Mouse (Mus musculus) limb, embryonic 12.5 days (tissue): ENCODE data around the gene Tmem39a. TPM values are rescaled to one million over a fixed set of nuclear protein-coding genes. Genes with fewer than 3 reads are reported as not detected.

Experiments
- ATAC-seq: fragments of 200-750 bp; cut with Nextera tagmentation; 2 replicates; pipeline ENCODE4 v1.8.0; 2017; ENCODE audit warnings: low read depth, moderate TSS enrichment; ENCODE audit not compliant: insufficient number of reproducible peaks, insufficient read depth, low FRiP score, low TSS enrichment
- H3K27ac ChIP-seq: fragments of 300-500 bp; sonication (generic); 2 replicates; pipeline ENCODE4 v1.5.1; 2016; ENCODE audit warnings: mild to moderate bottlenecking, moderate library complexity
- H3K27me3 ChIP-seq: fragments of 300-500 bp; sonication (generic); 2 replicates; pipeline ENCODE4 v1.6.1; 2016; ENCODE audit warnings: mild to moderate bottlenecking, moderate library complexity
- H3K36me3 ChIP-seq: fragments of 300-500 bp; sonication (generic); 2 replicates; pipeline ENCODE4 v1.6.1; 2016; ENCODE audit warnings: mild to moderate bottlenecking, moderate library complexity
- H3K4me1 ChIP-seq: fragments of 300-500 bp; sonication (generic); replicated peaks from 2 replicates; pipeline ENCODE4 v1.6.1; 2016
- H3K4me2 ChIP-seq: fragments of 300-500 bp; sonication (generic); 2 replicates; pipeline ENCODE4 v1.6.1; 2016; ENCODE audit warnings: mild to moderate bottlenecking, moderate library complexity
- H3K4me3 ChIP-seq: fragments of 300-500 bp; sonication (generic); replicated peaks from 2 replicates; pipeline ENCODE4 v1.5.1; 2016; ENCODE audit warnings: mild to moderate bottlenecking
- H3K9ac ChIP-seq: fragments of 300-500 bp; sonication (generic); replicated peaks from 2 replicates; pipeline ENCODE4 v1.6.1; 2016; ENCODE audit warnings: mild to moderate bottlenecking, moderate library complexity
- H3K9me3 ChIP-seq: fragments of 300-500 bp; sonication (generic); 2 replicates; pipeline ENCODE4 v1.6.1; 2016; ENCODE audit warnings: mild to moderate bottlenecking, moderate library complexity
- WGBS: fragments of 180-500 bp; shearing (Covaris S2); methylation state at CpG from one replicate; pipeline ENCODE4 v1.1.7; 2016; 5-methylcytosine and 5-hydroxymethylcytosine counted together
- polyA plus RNA-seq: library from polyadenylated mRNA; unstranded; fragments of >200 nt; fragmentation: Nextera tagmentation; extraction: Ambion mirVana; gene quantifications from 2 replicates; pipeline ENCODE4 v1.2.1, GENCODE M21; 2016

The Tmem39a gene
- polyA plus RNA-seq: 105 and 126 TPM in 2 replicates

- ATAC-seq: no peak
- no peak within 1 kb of the TSS for H3K9ac ChIP-seq
- H3K4me1 ChIP-seq: no peaks in the 10 kb centered on the region
- no peaks in the 10 kb centered on the region for H3K36me3 ChIP-seq
- H3K27me3 ChIP-seq: peaks cover 22% of the 10 kb centered on the region
- WGBS: 83% methylated on average over 3 of the region's 3 CpGs
- H3K4me2 ChIP-seq: no peak within 1 kb of the TSS
- 0 out of 2 replicates have a peak, but pooled peaks cover under 1% of the 10 kb centered on the region for H3K9me3 ChIP-seq
- no peak within 1 kb of the TSS for H3K4me3 ChIP-seq
- no peak within 1 kb of the TSS for H3K27ac ChIP-seq
These were observed at the start of gene Tmem39a for GRCm38 (mm10) chr16:38558221-38558748. Gene Tmem39a, plus strand, starts transcription at chr16:38558698.

GRCm38 (mm10) chr16:38510846-38511245, 47.7 kb upstream of the Tmem39a start:
- Histone ChIP-seq H3K9me3 (no peaks in the 10 kb centered on the region), H3K9ac (no peak overlapping the region), H3K27ac (no peak overlapping the region), H3K36me3 (peaks cover 75% of the 10 kb centered on the region), H3K4me1 (no peaks in the 10 kb centered on the region), H3K4me2 (no peak overlapping the region), H3K4me3 (no peak overlapping the region), H3K27me3 (no peaks in the 10 kb centered on the region)
- WGBS: 92% methylated on average over 2 of the region's 2 CpGs
- ATAC-seq: no peak

DNA sequence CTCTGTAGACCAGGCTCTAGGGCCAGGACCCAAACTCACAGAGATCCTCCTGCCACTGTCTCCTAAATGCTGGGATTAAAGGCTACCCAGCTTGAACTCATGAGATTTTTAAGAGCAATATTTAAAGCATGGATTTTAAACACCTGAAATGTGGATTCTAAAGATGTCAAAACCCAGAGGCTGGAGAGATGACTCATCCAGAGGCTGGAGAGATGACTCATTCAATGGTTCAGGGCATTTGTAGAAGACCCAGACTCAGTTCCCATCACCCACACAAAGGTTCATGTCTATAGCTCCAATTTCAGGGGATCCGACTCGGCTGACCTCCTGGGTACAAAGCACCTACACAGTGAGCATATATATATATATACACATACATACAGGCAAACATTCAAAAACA, 39.4 kb upstream of the Tmem39a start:
- WGBS: 91% methylated on average over 2 of the region's 2 CpGs
- Histone ChIP-seq H3K4me1 (peaks cover 11% of the 10 kb centered on the region; the same call in 1 of the 2 replicates), H3K27me3 (no peaks in the 10 kb centered on the region), H3K4me3 (no peak overlapping the region), H3K27ac (no peak overlapping the region), H3K9me3 (no peaks in the 10 kb centered on the region), H3K36me3 (peaks cover 43% of the 10 kb centered on the region), H3K4me2 (no peak overlapping the region), H3K9ac (no peak overlapping the region)
- no peak for ATAC-seq

- 38% methylated on average over 8 of the region's 8 CpGs for WGBS
- no peak for ATAC-seq
- no peaks in the 10 kb centered on the region for H3K9me3 ChIP-seq
- H3K27ac ChIP-seq: no peak overlapping the region
- peak overlapping the region; percentile 38; the same call in 1 of the 2 replicates for H3K9ac ChIP-seq
- no peaks in the 10 kb centered on the region for H3K27me3 ChIP-seq
- H3K4me3 ChIP-seq: peak overlapping the region; percentile 94
- peaks cover 45% of the 10 kb centered on the region for H3K36me3 ChIP-seq
- peak overlapping the region; percentile 62 for H3K4me2 ChIP-seq
- peaks cover 11% of the 10 kb centered on the region; the same call in 1 of the 2 replicates for H3K4me1 ChIP-seq
These were observed 37.1 kb upstream of the Tmem39a start for GRCm38 (mm10) chr16:38521211-38521987.

DNA sequence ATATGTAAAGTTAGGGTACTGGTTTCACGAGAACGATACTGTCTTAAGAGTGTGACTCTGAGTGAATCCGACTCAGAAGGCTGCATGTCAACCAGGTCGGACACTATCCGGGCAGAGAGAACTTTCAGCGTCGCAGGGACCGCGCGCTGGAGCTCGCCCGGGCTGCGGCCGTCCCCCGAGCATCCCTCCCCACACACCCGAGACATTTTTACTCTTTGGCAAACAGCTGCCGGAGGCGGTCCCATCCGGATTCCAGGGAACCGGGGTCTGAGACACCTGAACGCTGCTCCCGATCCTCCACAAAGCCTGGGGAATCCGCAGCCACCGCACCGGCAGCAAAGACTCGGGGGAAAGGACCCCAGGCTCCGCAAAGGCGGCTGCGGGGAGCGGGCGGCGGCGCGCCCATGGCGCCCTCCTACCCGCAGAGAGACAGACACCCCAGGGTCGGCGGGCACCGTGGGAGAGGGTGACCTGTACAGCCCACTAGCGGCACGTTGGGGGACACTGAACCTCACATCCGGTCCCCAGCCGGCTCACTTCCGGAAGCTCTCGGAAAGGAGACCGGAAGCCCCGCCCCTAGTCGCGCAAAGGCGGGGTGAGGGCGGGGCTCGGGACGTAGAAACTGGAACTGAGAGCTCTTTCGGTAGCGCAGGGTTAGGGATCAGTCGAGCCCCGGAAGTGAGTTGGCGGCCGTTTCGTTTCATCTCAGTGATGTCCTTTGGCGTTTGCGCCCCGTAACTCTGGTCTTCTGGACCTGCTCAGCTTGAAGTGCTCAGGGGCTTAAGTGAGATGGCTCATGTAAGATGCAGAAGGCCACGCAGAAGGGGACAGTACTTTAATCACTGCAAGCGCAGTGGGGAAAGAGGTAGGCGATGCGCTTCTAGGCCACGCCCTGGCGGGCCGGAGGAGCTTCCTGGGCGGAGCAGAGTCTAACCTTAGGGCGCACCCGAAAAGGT, 36.1 kb upstream of the Tmem39a start, which contains the start of gene Timmdc1:
TSS of gene Timmdc1 (minus strand) at position 535 of the 956 bp plus-strand sequence.
- under 1% methylated on average over 73 of the region's 73 CpGs for WGBS
- peak within 1 kb of the TSS; percentile 87 for H3K9ac ChIP-seq
- H3K4me2 ChIP-seq: peak within 1 kb of the TSS; percentile 62
- no peaks in the 10 kb centered on the region for H3K27me3 ChIP-seq
- peaks cover 45% of the 10 kb centered on the region for H3K36me3 ChIP-seq
- H3K4me1 ChIP-seq: peaks cover 11% of the 10 kb centered on the region; the same call in 1 of the 2 replicates
- ATAC-seq: peak; percentile 97
- peak within 1 kb of the TSS; percentile 92 for H3K27ac ChIP-seq
- no peaks in the 10 kb centered on the region for H3K9me3 ChIP-seq
- peak within 1 kb of the TSS; percentile 94 for H3K4me3 ChIP-seq

DNA sequence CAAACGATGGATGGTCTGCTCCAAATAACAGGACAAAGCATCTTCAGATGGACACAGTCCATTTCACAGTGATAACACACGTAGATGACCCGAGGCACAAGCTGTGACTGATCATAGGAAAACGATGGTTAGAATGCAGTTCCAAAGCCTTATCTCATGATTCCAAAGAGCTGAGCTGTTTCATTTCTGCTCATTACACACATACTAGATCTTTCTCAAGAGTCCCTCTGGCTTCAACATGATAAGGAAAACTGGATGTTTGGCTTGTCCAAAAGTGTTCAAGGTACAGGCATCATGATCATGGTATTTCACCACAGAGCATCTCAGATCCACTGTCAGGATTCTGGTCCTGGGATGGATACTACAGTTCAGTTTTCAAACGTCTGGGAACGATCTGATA, 32.2 kb upstream of the Tmem39a start:
- H3K9ac ChIP-seq: no peak overlapping the region
- H3K4me3 ChIP-seq: no peak overlapping the region
- no peak overlapping the region for H3K4me2 ChIP-seq
- WGBS: 89% methylated on average over 6 of the region's 6 CpGs
- H3K36me3 ChIP-seq: peaks cover 70% of the 10 kb centered on the region
- no peaks in the 10 kb centered on the region for H3K9me3 ChIP-seq
- no peaks in the 10 kb centered on the region for H3K27me3 ChIP-seq
- peaks cover 11% of the 10 kb centered on the region; the same call in 1 of the 2 replicates for H3K4me1 ChIP-seq
- ATAC-seq: no peak
- H3K27ac ChIP-seq: no peak overlapping the region

DNA sequence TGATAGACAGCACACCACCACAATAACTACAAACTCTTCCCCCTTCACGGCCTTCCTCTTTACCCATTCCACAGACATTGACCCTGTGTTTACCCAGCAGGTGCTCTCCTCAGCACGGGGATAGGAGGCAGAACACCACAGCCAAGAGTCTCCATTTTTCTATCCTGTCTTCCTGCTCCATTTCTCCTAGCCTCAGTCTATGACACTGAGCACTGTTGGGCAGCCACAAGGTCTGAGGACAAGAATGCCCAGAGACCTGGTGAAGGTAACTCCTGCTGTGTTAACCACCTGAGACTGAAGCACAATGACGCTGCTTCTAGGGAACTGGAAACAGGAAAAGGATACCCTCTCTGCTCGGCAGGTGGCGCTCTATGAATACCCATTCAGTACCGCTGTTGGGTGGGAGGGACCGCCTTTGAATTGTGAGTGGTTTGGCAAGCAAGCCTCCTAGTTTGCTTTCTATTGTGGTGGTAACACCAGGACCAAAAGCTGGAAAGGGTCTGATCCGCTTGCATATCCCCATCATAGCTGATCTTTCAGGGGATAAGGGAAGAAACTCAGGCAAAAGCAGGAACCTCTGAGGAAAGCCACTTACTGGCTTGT, 21.9 kb upstream of the Tmem39a start:
- no peak overlapping the region for H3K9ac ChIP-seq
- WGBS: 51% methylated on average over 8 of the region's 8 CpGs
- H3K27me3 ChIP-seq: no peaks in the 10 kb centered on the region
- H3K9me3 ChIP-seq: no peaks in the 10 kb centered on the region
- peaks cover 96% of the 10 kb centered on the region for H3K36me3 ChIP-seq
- no peak for ATAC-seq
- H3K4me1 ChIP-seq: no peaks in the 10 kb centered on the region
- H3K4me3 ChIP-seq: no peak overlapping the region
- H3K27ac ChIP-seq: no peak overlapping the region
- H3K4me2 ChIP-seq: no peak overlapping the region

- no peaks in the 10 kb centered on the region for H3K9me3 ChIP-seq
- no peak overlapping the region for H3K4me2 ChIP-seq
- ATAC-seq: no peak
- H3K4me3 ChIP-seq: no peak overlapping the region
- peaks cover 95% of the 10 kb centered on the region for H3K36me3 ChIP-seq
- H3K9ac ChIP-seq: no peak overlapping the region
- H3K27me3 ChIP-seq: no peaks in the 10 kb centered on the region
- no peaks in the 10 kb centered on the region for H3K4me1 ChIP-seq
- no peak overlapping the region for H3K27ac ChIP-seq
- 94% methylated on average over 13 of the region's 13 CpGs for WGBS
These were observed 19.6 kb upstream of the Tmem39a start for GRCm38 (mm10) chr16:38538716-38539380.

GRCm38 (mm10) chr16:38548000-38548399, 10.5 kb upstream of the Tmem39a start:
- peaks cover 18% of the 10 kb centered on the region for H3K4me1 ChIP-seq
- no peak overlapping the region for H3K9ac ChIP-seq
- H3K4me3 ChIP-seq: no peak overlapping the region
- ATAC-seq: no peak
- H3K4me2 ChIP-seq: peak overlapping the region; percentile 70; the same call in 1 of the 2 replicates
- peaks cover 48% of the 10 kb centered on the region for H3K36me3 ChIP-seq
- 86% methylated on average over 1 of the region's 1 CpGs for WGBS
- peaks cover 17% of the 10 kb centered on the region for H3K27me3 ChIP-seq
- H3K9me3 ChIP-seq: 0 out of 2 replicates have a peak, but pooled peaks cover under 1% of the 10 kb centered on the region
- H3K27ac ChIP-seq: no peak overlapping the region
